Mouse (Mus musculus): ENCODE data around the gene Zfp142.

Zfp142 gene

GRCm38 (mm10) chr1:74587773-74588445 is at the start of gene Zfp142, which contains the start of gene Bcs1l:
Gene Zfp142, minus strand, starts transcription at chr1:74588246.
Gene Bcs1l, plus strand, starts transcription at chr1:74588289.
- DNase-seq: peak; percentile 99

- no peak for DNase-seq
These were observed 44.7 kb upstream of the Zfp142 start for GRCm38 (mm10) chr1:74632734-74633133.

GRCm38 (mm10) chr1:74628001-74628400 is 40.0 kb upstream of the Zfp142 start:
- DNase-seq: no peak

- DNase-seq: no peak
These were observed 38.0 kb upstream of the Zfp142 start for GRCm38 (mm10) chr1:74626076-74626475.

- no peak for DNase-seq
These were observed 36.1 kb upstream of the Zfp142 start for GRCm38 (mm10) chr1:74624183-74624582.

GRCm38 (mm10) chr1:74601267-74601962 is 13.4 kb upstream of the Zfp142 start, which contains the start of the genes Rnf25 and Stk36:
Gene Rnf25, minus strand, starts transcription at chr1:74601397.
Gene Stk36, plus strand, starts transcription at chr1:74601445.
- DNase-seq: peak; percentile 91

GRCm38 (mm10) chr1:74600501-74601266 is 12.6 kb upstream of the Zfp142 start:
- no peak for DNase-seq

- DNase-seq: no peak
These were observed 6.4 kb upstream of the Zfp142 start for GRCm38 (mm10) chr1:74594434-74594833.

- DNase-seq: peak; percentile 88
These were observed 743 bp downstream of the Zfp142 start for GRCm38 (mm10) chr1:74587233-74587772.

- no peak for DNase-seq
These were observed 3.2 kb downstream of the Zfp142 start for GRCm38 (mm10) chr1:74584616-74585398.

GRCm38 (mm10) chr1:74582621-74583020 is 5.4 kb downstream of the Zfp142 start:
- DNase-seq: no peak

GRCm38 (mm10) chr1:74569739-74570719 is 18.0 kb downstream of the Zfp142 start:
- no peak for DNase-seq

- DNase-seq: no peak
These were observed 22.2 kb downstream of the Zfp142 start for GRCm38 (mm10) chr1:74565834-74566233.

- DNase-seq: no peak
These were observed 29.0 kb downstream of the Zfp142 start for GRCm38 (mm10) chr1:74559061-74559460.

- no peak for DNase-seq
These were observed 43.9 kb downstream of the Zfp142 start, which contains the start of gene Usp37 for GRCm38 (mm10) chr1:74544184-74544583. Gene Usp37, minus strand, starts transcription at chr1:74544284.

GRCm38 (mm10) chr1:74542451-74542961 is 45.5 kb downstream of the Zfp142 start, which contains the start of gene Plcd4:
Gene Plcd4, plus strand, starts transcription at chr1:74542888.
- peak; percentile 27 for DNase-seq

- DNase-seq: peak; percentile 8
These were observed 49.4 kb downstream of the Zfp142 start for GRCm38 (mm10) chr1:74538650-74539049.

GRCm38 (mm10) chr1:74528589-74528988 is 59.5 kb downstream of the Zfp142 start:
- no peak for DNase-seq

GRCm38 (mm10) chr1:74524746-74525145 is 63.3 kb downstream of the Zfp142 start:
- DNase-seq: no peak

- no peak for DNase-seq
These were observed 68.2 kb downstream of the Zfp142 start for GRCm38 (mm10) chr1:74519875-74520274.

All from right cerebral cortex, adult 18-20 months (tissue).